Mouse (Mus musculus) left cerebral cortex, adult 11 months (tissue): ENCODE data around the gene Ctsk.

Experiments used
- DNase-seq: peaks from one replicate; pipeline ENCODE4 v3.0.0; 2022; ENCODE audit warnings: low spot score

Ctsk gene

GRCm38 (mm10) chr3:95499024-95499423, at the start of gene Ctsk:
Ctsk (plus strand) TSS chr3:95499256.
- no peak for DNase-seq

- peak; percentile 21 for DNase-seq
Observed at GRCm38 (mm10) chr3:95450408-95450807, 48.6 kb upstream of the Ctsk start.

- DNase-seq = no peak
Observed at GRCm38 (mm10) chr3:95450915-95451314, 48.1 kb upstream of the Ctsk start.

- no peak for DNase-seq
Observed at GRCm38 (mm10) chr3:95456367-95456766, 42.7 kb upstream of the Ctsk start.

GRCm38 (mm10) chr3:95457758-95458157, 41.3 kb upstream of the Ctsk start:
- DNase-seq = no peak

GRCm38 (mm10) chr3:95459381-95459780, 39.7 kb upstream of the Ctsk start:
- no peak for DNase-seq

- no peak for DNase-seq
Observed at GRCm38 (mm10) chr3:95463852-95464251, 35.2 kb upstream of the Ctsk start.

GRCm38 (mm10) chr3:95478966-95479365, 20.1 kb upstream of the Ctsk start:
- DNase-seq = no peak

- DNase-seq = no peak
Observed at GRCm38 (mm10) chr3:95486421-95486820, 12.6 kb upstream of the Ctsk start.

- no peak for DNase-seq
Observed at GRCm38 (mm10) chr3:95488679-95489078, 10.4 kb upstream of the Ctsk start.

- no peak for DNase-seq
Observed at GRCm38 (mm10) chr3:95490238-95490637, 8.8 kb upstream of the Ctsk start.

GRCm38 (mm10) chr3:95494342-95494741, 4.7 kb upstream of the Ctsk start:
- DNase-seq = no peak

GRCm38 (mm10) chr3:95498229-95498628, 827 bp upstream of the Ctsk start:
- no peak for DNase-seq

- no peak for DNase-seq
Observed at GRCm38 (mm10) chr3:95499496-95500140, 562 bp downstream of the Ctsk start.

GRCm38 (mm10) chr3:95502312-95502711, 3.3 kb downstream of the Ctsk start:
- no peak for DNase-seq

GRCm38 (mm10) chr3:95509348-95509747, 10.3 kb downstream of the Ctsk start:
- DNase-seq = no peak

- DNase-seq = no peak
Observed at GRCm38 (mm10) chr3:95511611-95512180, 12.6 kb downstream of the Ctsk start.

- no peak for DNase-seq
Observed at GRCm38 (mm10) chr3:95516614-95517041, 17.6 kb downstream of the Ctsk start.

- peak; percentile 50 for DNase-seq
Observed at GRCm38 (mm10) chr3:95517493-95517898, 18.4 kb downstream of the Ctsk start.

- no peak for DNase-seq
Observed at GRCm38 (mm10) chr3:95518891-95519290, 19.8 kb downstream of the Ctsk start.

- DNase-seq = no peak
Observed at GRCm38 (mm10) chr3:95519315-95519714, 20.3 kb downstream of the Ctsk start.

- no peak for DNase-seq
Observed at GRCm38 (mm10) chr3:95520100-95520499, 21.0 kb downstream of the Ctsk start.

GRCm38 (mm10) chr3:95521168-95521567, 22.1 kb downstream of the Ctsk start:
- no peak for DNase-seq

- no peak for DNase-seq
Observed at GRCm38 (mm10) chr3:95523662-95524061, 24.6 kb downstream of the Ctsk start.
